Mouse (Mus musculus): ENCODE measurements at regions not wholly inside any gene's neighbourhood (a gene's known extent, or its start where the extent isn't known, plus 50 kb on each side); places are given as distances from the start of the nearest gene placed in this dataset. TPM values are rescaled to one million over a fixed set of nuclear protein-coding genes. Genes with fewer than 3 reads are reported as not detected.

DNA sequence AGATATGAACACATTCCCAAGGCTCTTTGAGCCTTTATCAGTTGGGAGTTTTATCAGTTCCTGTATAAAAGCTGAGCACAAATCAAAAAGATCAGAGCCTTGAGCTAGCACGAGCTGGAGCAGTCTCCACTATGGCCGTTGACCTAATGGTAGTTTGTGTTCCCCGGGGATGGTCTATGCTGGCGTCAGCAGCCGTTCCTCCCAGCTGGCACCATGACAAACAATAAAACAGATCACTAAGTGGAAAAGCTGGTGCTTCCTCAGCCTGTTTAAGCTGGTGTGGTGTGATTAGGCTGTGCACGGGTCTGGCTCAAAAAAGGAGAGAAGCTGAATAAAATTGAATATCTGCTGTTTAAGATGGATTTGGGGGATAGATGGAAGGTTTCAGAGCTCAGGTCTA lies 107.4 kb upstream of the Nsun2 start:
- TF ChIP-seq CTCF (IDR thresholded peaks at IDR 0.05), result no peak
- no peaks in the 10 kb centered on the region for H3K27me3 ChIP-seq (ENCODE audit: insufficient read depth, low read length)
- H3K4me2 ChIP-seq (ENCODE audit: low read depth, low read length, poor library complexity, severe bottlenecking), result no peak overlapping the region
- no peak overlapping the region for H3K9ac ChIP-seq (replicated peaks; ENCODE audit: low read length, poor library complexity, severe bottlenecking)
- H3K27ac ChIP-seq (ENCODE audit: low read depth, low read length), result no peak overlapping the region
- H3K4me3 ChIP-seq (ENCODE audit: low read depth, low read length), result no peak overlapping the region
- H3K4me1 ChIP-seq (ENCODE audit: insufficient read depth, low read length), result peaks cover 5% of the 10 kb centered on the region; the same call in 1 of the 2 replicates
- H3K36me3 ChIP-seq (ENCODE audit: insufficient read depth, low read length), result no peaks in the 10 kb centered on the region
- peak; percentile 65 for DNase-seq (ENCODE audit: low spot score)
- 0 out of 2 replicates have a peak, but pooled peaks have one; percentile 57 for ATAC-seq (ENCODE audit: low FRiP score)
- H3K9me3 ChIP-seq (ENCODE audit: low read length), result no peaks in the 10 kb centered on the region
- 38% methylated on average over 6 of the region's 6 CpGs for WGBS

DNA sequence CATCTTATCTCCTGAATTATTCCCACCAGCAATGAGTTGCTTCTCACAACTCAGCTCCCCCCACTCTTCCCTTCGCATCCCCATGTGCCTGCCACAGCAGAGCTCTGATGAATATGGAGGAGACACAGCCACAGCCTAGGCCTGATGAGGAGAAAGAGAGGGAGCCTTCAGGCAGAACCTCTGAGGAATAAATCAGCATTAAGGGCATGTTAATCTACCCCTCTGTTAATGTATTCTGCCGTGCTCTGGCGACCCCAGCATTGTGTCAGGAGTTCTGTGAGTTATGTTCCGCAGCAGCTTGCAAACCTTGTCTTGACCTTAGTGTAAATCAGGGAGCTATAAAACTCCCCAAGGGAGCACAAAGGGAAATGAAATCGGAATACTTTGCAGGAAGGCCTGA lies 104.0 kb upstream of the Nsun2 start:
- TF ChIP-seq CTCF (IDR thresholded peaks at IDR 0.05), result no peak
- Histone ChIP-seq H3K36me3 (ENCODE audit: insufficient read depth, low read length) (no peaks in the 10 kb centered on the region), H3K27me3 (ENCODE audit: insufficient read depth, low read length) (no peaks in the 10 kb centered on the region), H3K4me3 (ENCODE audit: low read depth, low read length) (no peak overlapping the region), H3K4me1 (ENCODE audit: insufficient read depth, low read length) (peaks cover 5% of the 10 kb centered on the region; the same call in 1 of the 2 replicates), H3K27ac (ENCODE audit: low read depth, low read length) (no peak overlapping the region), H3K4me2 (ENCODE audit: low read depth, low read length, poor library complexity, severe bottlenecking) (no peak overlapping the region), H3K9me3 (ENCODE audit: low read length) (no peaks in the 10 kb centered on the region), H3K9ac (replicated peaks; ENCODE audit: low read length, poor library complexity, severe bottlenecking) (no peak overlapping the region)
- ATAC-seq (ENCODE audit: low FRiP score) (no peak; the same call in 1 of the 2 replicates), DNase-seq (ENCODE audit: low spot score) (no peak)
- WGBS, result 23% methylated on average over 5 of the region's 5 CpGs

DNA sequence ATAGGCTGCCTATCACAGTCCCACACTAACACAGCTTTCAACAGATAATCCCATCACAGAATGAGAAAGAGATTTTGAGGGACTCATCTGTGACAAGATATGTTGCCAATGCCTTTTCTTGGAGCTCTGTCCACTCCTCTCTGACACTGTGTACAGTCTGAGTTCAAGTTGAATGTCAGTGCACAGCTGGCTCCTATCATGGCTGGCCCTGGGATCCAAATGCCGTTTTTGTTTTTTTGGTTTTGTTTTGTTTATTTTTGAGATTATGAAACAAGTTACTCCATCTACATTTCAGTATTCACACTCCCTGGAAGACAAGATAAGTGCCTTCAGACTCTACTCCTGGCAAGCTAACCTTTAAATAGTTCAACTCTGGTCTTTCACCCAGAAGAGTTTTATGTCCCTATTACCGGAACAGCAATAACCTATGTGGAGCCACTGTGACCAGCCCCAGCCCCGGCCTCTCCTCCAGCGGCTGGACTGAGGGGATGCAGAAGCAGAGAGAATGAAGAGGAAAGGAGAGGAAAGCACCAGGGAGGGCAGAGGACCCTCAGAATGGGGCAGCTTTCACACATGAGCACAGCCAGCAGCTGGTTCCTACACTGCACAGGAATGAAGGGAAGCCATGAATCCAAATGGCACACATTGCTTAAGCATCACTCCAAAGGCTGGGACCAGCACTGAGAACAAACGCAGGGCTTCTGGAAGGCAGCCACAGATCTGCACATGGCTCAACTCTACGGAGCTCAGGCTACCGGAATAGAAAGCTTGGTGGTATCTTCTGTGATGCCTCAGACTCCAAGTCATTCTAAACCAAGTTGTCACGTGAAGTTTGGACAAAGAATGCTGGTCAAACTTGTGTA lies 99.9 kb upstream of the Nsun2 start:
- Histone ChIP-seq H3K9ac (replicated peaks; ENCODE audit: low read length, poor library complexity, severe bottlenecking) (no peak overlapping the region), H3K4me1 (ENCODE audit: insufficient read depth, low read length) (0 out of 2 replicates have a peak, but pooled peaks cover 5% of the 10 kb centered on the region), H3K9me3 (ENCODE audit: low read length) (no peaks in the 10 kb centered on the region), H3K27me3 (ENCODE audit: insufficient read depth, low read length) (no peaks in the 10 kb centered on the region), H3K4me2 (ENCODE audit: low read depth, low read length, poor library complexity, severe bottlenecking) (no peak overlapping the region), H3K27ac (ENCODE audit: low read depth, low read length) (no peak overlapping the region), H3K4me3 (ENCODE audit: low read depth, low read length) (no peak overlapping the region), H3K36me3 (ENCODE audit: insufficient read depth, low read length) (no peaks in the 10 kb centered on the region)
- 89% methylated on average over 8 of the region's 8 CpGs for WGBS
- ATAC-seq (ENCODE audit: low FRiP score), result no peak
- no peak for TF ChIP-seq CTCF (IDR thresholded peaks at IDR 0.05)
- no peak for DNase-seq (ENCODE audit: low spot score)

DNA sequence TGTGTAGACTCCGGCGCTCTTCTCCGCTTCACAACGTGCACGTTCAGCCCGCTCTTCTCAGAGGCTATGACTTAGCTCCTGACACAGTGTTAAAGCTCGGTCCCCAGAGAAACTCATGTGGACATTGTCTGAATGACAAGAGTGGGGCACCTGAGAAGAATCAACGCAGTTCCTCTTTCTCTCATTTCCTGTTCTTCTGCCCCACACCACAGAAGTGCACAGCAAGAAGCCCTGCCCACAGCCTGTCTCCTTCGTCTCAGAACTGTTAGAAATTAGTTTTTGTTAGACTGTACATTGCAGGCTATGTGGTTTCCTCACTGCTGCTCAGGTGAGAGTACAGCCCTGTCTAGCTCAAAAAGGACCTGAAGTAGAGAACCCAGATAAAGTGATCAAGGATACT lies 94.1 kb upstream of the Nsun2 start:
- H3K4me1 ChIP-seq (ENCODE audit: insufficient read depth, low read length), result no peaks in the 10 kb centered on the region
- no peak overlapping the region for H3K4me2 ChIP-seq (ENCODE audit: low read depth, low read length, poor library complexity, severe bottlenecking)
- DNase-seq (ENCODE audit: low spot score), result no peak
- H3K27me3 ChIP-seq (ENCODE audit: insufficient read depth, low read length), result no peaks in the 10 kb centered on the region
- no peak for TF ChIP-seq CTCF (IDR thresholded peaks at IDR 0.05)
- no peaks in the 10 kb centered on the region for H3K36me3 ChIP-seq (ENCODE audit: insufficient read depth, low read length)
- WGBS, result 87% methylated on average over 9 of the region's 9 CpGs
- H3K4me3 ChIP-seq (ENCODE audit: low read depth, low read length), result no peak overlapping the region
- H3K9ac ChIP-seq (replicated peaks; ENCODE audit: low read length, poor library complexity, severe bottlenecking), result no peak overlapping the region
- ATAC-seq (ENCODE audit: low FRiP score), result no peak
- H3K27ac ChIP-seq (ENCODE audit: low read depth, low read length), result no peak overlapping the region
- no peaks in the 10 kb centered on the region for H3K9me3 ChIP-seq (ENCODE audit: low read length)

DNA sequence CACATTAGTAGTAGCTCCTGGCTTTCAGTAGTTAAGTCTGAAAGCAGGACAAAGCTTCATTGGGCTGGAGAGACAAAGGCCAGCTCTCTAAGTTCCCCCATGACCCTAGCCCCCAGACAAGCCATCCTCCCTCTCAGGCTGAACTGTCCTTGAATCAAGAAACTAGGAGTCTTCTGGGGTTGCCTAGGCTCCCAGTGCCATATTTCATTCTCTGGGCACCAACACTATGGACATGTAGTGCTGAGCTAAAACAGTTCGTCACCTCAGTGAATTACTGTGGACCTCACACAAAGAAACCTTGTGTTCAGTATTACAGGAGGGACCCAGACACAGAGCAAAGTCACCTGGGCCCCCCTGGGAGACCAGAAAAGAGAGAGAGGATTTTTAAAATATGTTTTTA lies 91.7 kb upstream of the Nsun2 start:
- Histone ChIP-seq H3K27me3 (ENCODE audit: insufficient read depth, low read length) (no peaks in the 10 kb centered on the region), H3K9ac (replicated peaks; ENCODE audit: low read length, poor library complexity, severe bottlenecking) (no peak overlapping the region), H3K4me1 (ENCODE audit: insufficient read depth, low read length) (no peaks in the 10 kb centered on the region), H3K36me3 (ENCODE audit: insufficient read depth, low read length) (no peaks in the 10 kb centered on the region), H3K4me2 (ENCODE audit: low read depth, low read length, poor library complexity, severe bottlenecking) (no peak overlapping the region), H3K27ac (ENCODE audit: low read depth, low read length) (no peak overlapping the region), H3K4me3 (ENCODE audit: low read depth, low read length) (no peak overlapping the region), H3K9me3 (ENCODE audit: low read length) (no peaks in the 10 kb centered on the region)
- TF ChIP-seq CTCF (IDR thresholded peaks at IDR 0.05), result no peak
- ATAC-seq (ENCODE audit: low FRiP score) (no peak), DNase-seq (ENCODE audit: low spot score) (no peak)
- WGBS, result 70% methylated on average over 1 of the region's 1 CpGs

DNA sequence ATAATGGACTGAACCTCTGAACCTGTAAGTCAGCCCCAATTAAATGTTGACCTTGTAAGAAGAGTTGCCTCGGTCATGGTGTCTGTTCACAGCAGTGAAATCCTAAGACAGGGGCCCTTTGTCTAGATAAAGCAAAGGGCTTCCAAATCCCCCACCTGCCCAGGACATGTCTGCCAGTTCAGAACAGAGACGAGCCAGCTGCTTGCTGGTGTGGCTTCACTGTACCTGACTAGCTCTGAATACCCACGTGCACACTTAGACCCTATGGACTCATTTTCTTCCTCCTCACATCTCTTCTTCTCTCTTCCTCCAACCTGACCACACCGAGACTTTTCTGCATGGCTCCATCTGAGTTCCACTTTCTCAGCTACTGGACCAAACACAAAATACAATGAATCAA lies 87.9 kb upstream of the Nsun2 start:
- ATAC-seq (ENCODE audit: low FRiP score), result no peak
- WGBS, result 69% methylated on average over 4 of the region's 4 CpGs
- DNase-seq (ENCODE audit: low spot score), result no peak
- no peaks in the 10 kb centered on the region for H3K4me1 ChIP-seq (ENCODE audit: insufficient read depth, low read length)
- no peak for TF ChIP-seq CTCF (IDR thresholded peaks at IDR 0.05)
- no peaks in the 10 kb centered on the region for H3K36me3 ChIP-seq (ENCODE audit: insufficient read depth, low read length)
- no peak overlapping the region for H3K9ac ChIP-seq (replicated peaks; ENCODE audit: low read length, poor library complexity, severe bottlenecking)
- H3K4me2 ChIP-seq (ENCODE audit: low read depth, low read length, poor library complexity, severe bottlenecking), result no peak overlapping the region
- H3K27me3 ChIP-seq (ENCODE audit: insufficient read depth, low read length), result no peaks in the 10 kb centered on the region
- H3K27ac ChIP-seq (ENCODE audit: low read depth, low read length), result no peak overlapping the region
- no peak overlapping the region for H3K4me3 ChIP-seq (ENCODE audit: low read depth, low read length)
- H3K9me3 ChIP-seq (ENCODE audit: low read length), result no peaks in the 10 kb centered on the region

Small RNAs in the stretch of these regions (microRNA-seq; reads per million reads assigned to microRNA genes)
- not detected for gene Gm44375 (ENCODE audit: borderline number of aligned reads)
